Mouse (Mus musculus) megakaryocyte, embryonic 14.5 days (primary cell): ENCODE results near the gene Pfn2. TPM values are rescaled to one million over a fixed set of nuclear protein-coding genes. Genes with fewer than 3 reads are reported as not detected.

Source experiments
- polyA plus RNA-seq: library from polyadenylated mRNA; stranded (reverse); fragments of >175 nt; gene quantifications from 2 replicates; pipeline ENCODE4 v1.2.3, GENCODE M21; 2012; ENCODE audit warnings: low replicate concordance; ENCODE audit not compliant: insufficient read depth

Pfn2 gene
- polyA plus RNA-seq, 1 experiment = not detected

Other genes starting within 250 kb of the Pfn2 start
- gene Commd2, start 196.4 kb downstream of the Pfn2 start, polyA plus RNA-seq = 24.8 and 47.5 TPM in 2 replicates
- not detected in 2 replicates for gene Ankub1, start 155.3 kb downstream of the Pfn2 start, polyA plus RNA-seq
- gene Rnf13, start 112.0 kb downstream of the Pfn2 start, polyA plus RNA-seq = 0.77 TPM in 1 of 2 replicates, not detected in the other